In genomic region chr5:96367260-96367659, GRCm38 (mm10) we compare ENCODE assay signal across 34 mouse cellular contexts. TPM values are rescaled to one million over a fixed set of nuclear protein-coding genes. Genes with fewer than 3 reads are reported as not detected.
"Had no signal": no experiment of that assay in that cellular context is flagged by ENCODE, and none has a peak within 500 bp of the region (broad histone marks: within the 10 kb centered on the region; RNA-seq: fewer than 3 reads in every experiment).

No protein-coding gene starts in this region.

- H3K4me1 ChIP-seq: hindbrain, embryonic 10.5 days; hindbrain, embryonic 12.5 days; hindbrain, embryonic 13.5 days; hindbrain, embryonic 15.5 days; intestine, embryonic 15.5 days; kidney, embryonic 15.5 days had no signal

- H3K4me2 ChIP-seq: heart, embryonic 11.5 days; heart, embryonic 12.5 days; heart, embryonic 13.5 days; heart, embryonic 15.5 days; hindbrain, embryonic 12.5 days; hindbrain, embryonic 13.5 days; hindbrain, embryonic 14.5 days; hindbrain, embryonic 15.5 days; intestine, embryonic 15.5 days; kidney, embryonic 15.5 days had no signal

- H3K27ac ChIP-seq: heart, embryonic 10.5 days; heart, embryonic 13.5 days; heart, embryonic 15.5 days; hindbrain, embryonic 10.5 days; hindbrain, embryonic 12.5 days; hindbrain, embryonic 13.5 days; hindbrain, embryonic 14.5 days; hindbrain, embryonic 15.5 days; hindbrain, postnatal 0 days; intestine, embryonic 15.5 days; kidney, embryonic 15.5 days; kidney, postnatal 0 days; layer of hippocampus, adult 2 months had no signal

- H3K36me3 ChIP-seq: heart, embryonic 10.5 days; heart, embryonic 12.5 days; heart, embryonic 13.5 days; heart, embryonic 15.5 days; hindbrain, embryonic 10.5 days; hindbrain, embryonic 12.5 days; hindbrain, embryonic 13.5 days; hindbrain, embryonic 15.5 days; intestine, embryonic 15.5 days; kidney, embryonic 15.5 days had no signal

- DNase-seq: heart, postnatal 10 days; heart, postnatal 14 days; heart, postnatal 36 days; heart, postnatal 4 days; kidney, adult 11 months; kidney, adult 18-20 months; kidney, adult 8-10 months; kidney, postnatal 10 days; kidney, postnatal 14 days; kidney, postnatal 25 days; kidney, postnatal 36 days; kidney, postnatal 4 days; layer of hippocampus, adult 9-11 months; layer of hippocampus, postnatal 36 days had no signal

- H3K27me3 ChIP-seq: heart, embryonic 12.5 days; heart, embryonic 15.5 days; hindbrain, embryonic 12.5 days; intestine, embryonic 15.5 days; kidney, embryonic 15.5 days had no signal

- H3K4me3 ChIP-seq: heart, embryonic 10.5 days; heart, embryonic 12.5 days; heart, embryonic 13.5 days; heart, embryonic 15.5 days; hindbrain, embryonic 10.5 days; hindbrain, embryonic 12.5 days; hindbrain, embryonic 13.5 days; hindbrain, embryonic 15.5 days; intestine, embryonic 15.5 days; kidney, embryonic 15.5 days; layer of hippocampus, adult 2 months had no signal

- H3K9me3 ChIP-seq: heart, embryonic 10.5 days; heart, embryonic 12.5 days; heart, embryonic 13.5 days; heart, embryonic 15.5 days; hindbrain, embryonic 10.5 days; hindbrain, embryonic 12.5 days; hindbrain, embryonic 13.5 days; hindbrain, embryonic 15.5 days; intestine, embryonic 15.5 days; kidney, embryonic 15.5 days had no signal

- H3K9ac ChIP-seq: heart, embryonic 12.5 days; heart, embryonic 13.5 days; heart, embryonic 15.5 days; hindbrain, embryonic 12.5 days; hindbrain, embryonic 13.5 days; hindbrain, embryonic 14.5 days; hindbrain, embryonic 15.5 days; intestine, embryonic 15.5 days; kidney, embryonic 15.5 days had no signal

- ATAC-seq: hindbrain, embryonic 16.5 days; hindbrain, postnatal 0 days; inflammation-experienced regulatory T-cells, adult 6 months; intestine, embryonic 15.5 days; intestine, embryonic 16.5 days; intestine, postnatal 0 days had no signal

RNA-seq across cellular contexts. Expression of gene Fras1, which starts 6.5 kb away (rescaled TPM):
- total RNA-seq: hematopoietic stem cell, adult 5-6 weeks had no signal
